Mouse (Mus musculus) brain, embryonic 14.5 days (tissue): ENCODE measurements at regions not wholly inside any gene's neighbourhood (a gene's known extent, or its start where the extent isn't known, plus 50 kb on each side); places are given as distances from the start of the nearest gene placed in this dataset.

ENCODE experiments used
- CTCF ChIP-seq: fragments of 200-500 bp; IDR thresholded peaks from 2 replicates; pipeline ENCODE4 v1.5.1; 2012; ENCODE audit warnings: inconsistent platforms, mild to moderate bottlenecking, moderate library complexity, borderline replicate concordance; ENCODE audit not compliant: insufficient read depth, insufficient read length; ENCODE audit errors: extremely low read depth
- POLR2A ChIP-seq: fragments of 200-500 bp; IDR thresholded peaks from 2 replicates; pipeline ENCODE4 v1.6.1; 2012; ENCODE audit warnings: mild to moderate bottlenecking, inconsistent platforms, borderline replicate concordance; ENCODE audit not compliant: poor library complexity, insufficient read depth, insufficient read length, severe bottlenecking; ENCODE audit errors: extremely low read depth

DNA sequence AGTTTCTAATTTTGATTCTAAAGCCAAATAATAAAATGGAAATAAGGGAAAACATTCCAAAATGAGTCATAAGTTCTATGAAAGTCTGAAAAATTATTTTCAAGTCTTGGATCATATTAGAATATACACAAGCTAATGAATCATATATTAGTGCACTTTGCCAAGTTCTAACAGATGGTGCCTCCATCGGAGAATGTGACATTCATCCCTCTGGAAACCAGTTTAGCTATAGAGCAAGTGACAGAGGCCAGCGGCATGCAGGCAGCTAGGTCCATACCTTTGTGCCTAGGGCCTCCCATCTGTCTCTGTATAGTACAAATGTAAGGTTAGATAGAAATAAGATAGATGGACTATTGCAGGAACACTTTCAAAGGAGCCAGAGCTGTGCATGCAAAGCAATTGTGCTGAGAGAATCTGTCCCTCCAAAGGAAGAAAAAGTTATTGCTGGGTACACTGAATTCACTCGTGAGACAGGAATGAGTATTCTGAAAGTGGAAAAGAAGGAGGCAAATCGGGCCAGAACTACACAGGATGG, 167.9 kb downstream of the Otor start:
- TF ChIP-seq POLR2A (no peak), CTCF (no peak)
